Mouse (Mus musculus): ENCODE data around the gene Pitpnc1.

- peak; percentile 92 for TF ChIP-seq CTCF (IDR thresholded peaks at IDR 0.05; ENCODE audit: borderline replicate concordance, control insufficient read depth, extremely low read depth, insufficient read depth, low read length, poor library complexity)
- 0 out of 2 replicates have a peak, but pooled peaks have one; percentile 27 for TF ChIP-seq POLR2A (IDR thresholded peaks at IDR 0.05; ENCODE audit: control insufficient read depth, extremely low read depth, insufficient read depth, low read length, poor library complexity)
Observed at GRCm38 (mm10) chr11:107188565-107189552, 281.6 kb downstream of the Pitpnc1 start, which contains the start of gene Nol11.

Data from thymus, adult 2 months (tissue).